Mouse (Mus musculus) ES-E14 (cell line): Measurements from ENCODE around the gene Klk1b11.

ENCODE experiments used
- CHD2 ChIP-seq: IDR thresholded peaks from 2 replicates; pipeline ENCODE4 v1.6.1; 2014; ENCODE audit warnings: mild to moderate bottlenecking, low read depth, low read length, inconsistent platforms
- ZNF384 ChIP-seq: IDR thresholded peaks from 2 replicates; pipeline ENCODE4 v1.6.1; 2012; ENCODE audit warnings: low read depth, low read length, inconsistent platforms

DNA sequence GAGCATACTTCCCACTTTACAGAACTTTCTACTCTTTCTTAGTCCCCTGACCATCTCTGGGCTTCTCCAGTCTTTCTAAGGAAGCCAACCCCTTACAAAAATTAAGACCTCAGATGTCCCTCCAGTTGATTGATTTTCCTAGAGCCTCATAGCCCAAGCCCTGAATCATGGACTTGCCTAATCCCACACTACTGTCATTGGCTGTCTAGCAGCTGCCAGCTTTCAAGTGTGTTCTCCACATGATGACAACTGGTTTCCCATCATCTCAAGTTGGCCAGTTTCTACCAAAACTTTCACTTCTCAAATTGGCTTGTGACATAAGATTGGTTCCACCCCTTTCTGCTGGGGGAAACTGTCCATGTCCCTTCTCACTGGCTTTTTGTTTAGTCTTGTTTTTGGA is 9.2 kb downstream of the Klk1b11 start:
- TF ChIP-seq CHD2 = no peak
- no peak for TF ChIP-seq ZNF384
